ENCODE assay signal across 20 mouse cellular contexts in the genomic region with DNA sequence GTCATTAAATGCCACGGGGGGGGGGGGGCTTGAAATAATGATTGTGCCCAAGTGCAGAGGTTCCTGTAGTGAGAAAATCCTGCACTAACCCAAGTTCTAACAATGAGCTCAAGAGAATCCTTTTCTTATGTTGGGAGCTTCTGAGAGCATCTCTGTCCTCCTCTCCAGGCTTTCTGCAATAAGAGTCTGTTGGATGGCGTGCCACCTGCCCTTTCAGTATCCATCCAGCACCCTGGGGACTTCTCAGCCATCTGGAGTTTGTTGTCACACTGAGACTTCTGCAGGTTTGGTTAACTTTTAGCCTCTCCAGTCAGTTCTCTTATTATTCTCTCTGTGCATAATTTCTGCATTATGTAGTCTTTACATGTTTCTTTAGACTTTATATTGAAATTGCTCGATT.
DNase-seq lines count a peak whose midpoint lies in the region; ATAC-seq and TF ChIP-seq lines count a peak whose summit lies in the region.
"Had no signal": no experiment of that assay in that cellular context is flagged by ENCODE, and none has a peak within 500 bp of the region (broad histone marks: within the 10 kb centered on the region; RNA-seq: fewer than 3 reads in every experiment).

No protein-coding gene starts in this region.

- no peak overlapping the region for H3K9ac ChIP-seq in hindbrain, postnatal 0 days (replicated peaks; ENCODE audit: low read length)
- H3K9ac ChIP-seq in hindbrain, embryonic 14.5 days: no peak overlapping the region
- H3K9ac ChIP-seq: embryonic facial prominence, embryonic 15.5 days; heart, embryonic 12.5 days; hindbrain, embryonic 15.5 days had no signal

- no peak for TF ChIP-seq CTCF in hindbrain, postnatal 0 days (IDR thresholded peaks at IDR 0.05; ENCODE audit: low read depth)

- no peak overlapping the region for H3K4me2 ChIP-seq in hindbrain, postnatal 0 days (ENCODE audit: low read depth, low read length)
- no peak overlapping the region for H3K4me2 ChIP-seq in hindbrain, embryonic 14.5 days (replicated peaks)
- H3K4me2 ChIP-seq: embryonic facial prominence, embryonic 15.5 days; heart, embryonic 12.5 days; hindbrain, embryonic 15.5 days had no signal

- H3K27ac ChIP-seq in hindbrain, postnatal 0 days: no peak overlapping the region
- H3K27ac ChIP-seq in hindbrain, embryonic 14.5 days: no peak overlapping the region
- H3K27ac ChIP-seq: embryonic facial prominence, embryonic 15.5 days; forebrain, embryonic 10.5 days; gastrocnemius, adult 2 months; hindbrain, embryonic 10.5 days; hindbrain, embryonic 15.5 days had no signal

- H3K4me3 ChIP-seq in hindbrain, postnatal 0 days (ENCODE audit: low read length): no peak overlapping the region
- no peak overlapping the region for H3K4me3 ChIP-seq in hindbrain, embryonic 14.5 days (replicated peaks; ENCODE audit: low read length)
- H3K4me3 ChIP-seq: embryonic facial prominence, embryonic 15.5 days; erythroblast, embryonic 14.5 days; forebrain, embryonic 10.5 days; gastrocnemius, adult 2 months; heart, embryonic 12.5 days; hindbrain, embryonic 10.5 days; hindbrain, embryonic 15.5 days had no signal

- no peaks in the 10 kb centered on the region for H3K36me3 ChIP-seq in hindbrain, postnatal 0 days (ENCODE audit: insufficient read depth, low read length)
- H3K36me3 ChIP-seq in hindbrain, embryonic 14.5 days (replicated peaks; ENCODE audit: control insufficient read depth, insufficient read depth): no peaks in the 10 kb centered on the region
- H3K36me3 ChIP-seq: embryonic facial prominence, embryonic 15.5 days; forebrain, embryonic 10.5 days; heart, embryonic 12.5 days; hindbrain, embryonic 10.5 days; hindbrain, embryonic 15.5 days had no signal

- no peaks in the 10 kb centered on the region for H3K4me1 ChIP-seq in hindbrain, postnatal 0 days (ENCODE audit: insufficient read depth, low read length)
- H3K4me1 ChIP-seq in hindbrain, embryonic 14.5 days (replicated peaks; ENCODE audit: control insufficient read depth, insufficient read depth, low read length): no peaks in the 10 kb centered on the region
- H3K4me1 ChIP-seq: embryonic facial prominence, embryonic 15.5 days; forebrain, embryonic 10.5 days; heart, embryonic 12.5 days; hindbrain, embryonic 10.5 days; hindbrain, embryonic 15.5 days had no signal

- 65% methylated on average over 3 of the region's 3 CpGs for WGBS in hindbrain, postnatal 0 days
- WGBS in hindbrain, embryonic 14.5 days: 76% methylated on average over 3 of the region's 3 CpGs

- H3K9me3 ChIP-seq in hindbrain, postnatal 0 days (ENCODE audit: low read length): no peaks in the 10 kb centered on the region
- no peaks in the 10 kb centered on the region for H3K9me3 ChIP-seq in hindbrain, embryonic 14.5 days (ENCODE audit: control insufficient read depth, low read length)
- H3K9me3 ChIP-seq: embryonic facial prominence, embryonic 15.5 days; forebrain, embryonic 10.5 days; heart, embryonic 12.5 days; hindbrain, embryonic 10.5 days; hindbrain, embryonic 15.5 days had no signal

- no peaks in the 10 kb centered on the region for H3K27me3 ChIP-seq in hindbrain, postnatal 0 days (ENCODE audit: insufficient read depth, low read length)
- H3K27me3 ChIP-seq in hindbrain, embryonic 14.5 days (ENCODE audit: control insufficient read depth, insufficient read depth, low read length): no peaks in the 10 kb centered on the region
- H3K27me3 ChIP-seq: embryonic facial prominence, embryonic 15.5 days; heart, embryonic 12.5 days; hindbrain, embryonic 15.5 days had no signal

- DNase-seq in hindbrain, postnatal 0 days (ENCODE audit: low spot score): peak; percentile 26
- DNase-seq in hindbrain, embryonic 14.5 days (ENCODE audit: low spot score): no peak
- DNase-seq in cerebellum, adult 9-10 months: peak; percentile 6
- DNase-seq in cerebellum, postnatal 10 days: peak; percentile 49 to 70
- no peak for DNase-seq in layer of hippocampus, postnatal 25 days (ENCODE audit: extremely low spot score in 1 of 2, low spot score in 1 of 2)
- DNase-seq in adipocyte (ENCODE audit: low spot score): no peak
- DNase-seq: adrenal gland, adult 8-10 months; adrenal gland, postnatal 36 days; embryo, embryonic 11 days; gastrocnemius, adult 2 months; gastrocnemius, postnatal 25 days had no signal

- no peak for ATAC-seq in hindbrain, postnatal 0 days
- no peak for ATAC-seq in hindbrain, embryonic 14.5 days (ENCODE audit: low FRiP score)
- ATAC-seq: forebrain, embryonic 14.5 days; inflammation-experienced regulatory T-cells, adult 6 months; intestine, postnatal 0 days had no signal

Comparison
In these comparisons a context has a peak if more than half of its experiments do, and no peak if none do; other contexts are left out.
1. DNase-seq: peak in hindbrain, postnatal 0 days (single experiment), cerebellum, adult 9-10 months (single experiment) and cerebellum, postnatal 10 days (2 of 2); none in hindbrain, embryonic 14.5 days (single experiment), layer of hippocampus, postnatal 25 days (0 of 2) and adipocyte (single experiment).